Mouse (Mus musculus): ENCODE measurements around the gene Cd320. TPM values are rescaled to one million over a fixed set of nuclear protein-coding genes. Genes with fewer than 3 reads are reported as not detected.
A peak's percentile ranks its signal among the peaks of the same experiment; 100 is the strongest.

Cd320 gene
- total and polyA plus RNA-seq, 3 experiments, result 45.6 to 48.5 TPM; not detected in 1

DNA sequence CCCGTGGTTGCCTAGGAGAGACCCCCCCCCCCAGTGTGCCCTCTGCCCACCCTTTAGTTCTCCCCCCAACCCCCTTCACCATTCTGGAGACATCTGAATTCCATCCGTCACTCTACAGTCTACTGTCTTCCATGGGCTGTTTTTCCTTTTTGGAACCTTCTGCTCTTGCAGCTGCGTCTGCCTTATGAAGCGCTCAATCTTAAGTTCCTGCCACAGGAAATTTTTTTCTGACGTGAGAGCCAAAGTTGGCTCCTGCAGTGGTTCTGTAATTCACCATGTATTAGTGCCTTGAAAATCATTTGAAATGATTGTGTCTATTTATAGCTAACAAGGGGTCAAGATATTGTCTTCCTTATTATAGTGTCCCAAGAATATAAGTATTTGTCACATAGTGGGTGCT is 26.3 kb upstream of the Cd320 start:
- DNase-seq (ENCODE audit: low read depth, low spot score), result no peak
- TF ChIP-seq HCFC1 (IDR thresholded peaks at IDR 0.05; ENCODE audit: low read depth, low read length) (no peak), TAL1 (IDR thresholded peaks at IDR 0.05; ENCODE audit: low read length) (no peak), KAT2A (conservative IDR thresholded peaks at IDR 0.05; ENCODE audit: low read depth, low read length) (no peak)
- peaks cover 3% of the 10 kb centered on the region; the same call in 1 of the 2 replicates for H3K79me2 ChIP-seq (ENCODE audit: control insufficient read depth, insufficient read depth, low read length, poor library complexity)
- peaks cover 4 to 5% of the 10 kb centered on the region in 2 experiments for H3K36me3 ChIP-seq (ENCODE audit: control insufficient read depth in 1 of 2, insufficient read depth in 2 of 2, low read length in 2 of 2)
- H3K9ac ChIP-seq (ENCODE audit: control insufficient read depth, low read depth, low read length, poor library complexity, severe bottlenecking), result peak overlapping the region; percentile 86
- H3K4me1 ChIP-seq (ENCODE audit: control insufficient read depth in 1 of 2, insufficient read depth in 2 of 2, low read length in 2 of 2), result peaks cover 0 to 5% of the 10 kb centered on the region in 2 experiments; a peak in 2 of 4 replicates
- peak overlapping the region; percentile 69 to 77 for H3K4me3 ChIP-seq (ENCODE audit: control insufficient read depth in 1 of 2, insufficient read depth in 1 of 2, low read depth in 2 of 2, low read length in 2 of 2)
- H3K9me3 ChIP-seq (replicated peaks; ENCODE audit: insufficient read depth, low read length), result no peaks in the 10 kb centered on the region
- H3K27me3 ChIP-seq (ENCODE audit: control insufficient read depth in 1 of 2, insufficient read depth in 2 of 2, low read length in 2 of 2), result no peaks in the 10 kb centered on the region
- peak overlapping the region; percentile 63; the same call in 1 of the 2 replicates for H3K27ac ChIP-seq (ENCODE audit: control insufficient read depth, low read depth, low read length)

DNA sequence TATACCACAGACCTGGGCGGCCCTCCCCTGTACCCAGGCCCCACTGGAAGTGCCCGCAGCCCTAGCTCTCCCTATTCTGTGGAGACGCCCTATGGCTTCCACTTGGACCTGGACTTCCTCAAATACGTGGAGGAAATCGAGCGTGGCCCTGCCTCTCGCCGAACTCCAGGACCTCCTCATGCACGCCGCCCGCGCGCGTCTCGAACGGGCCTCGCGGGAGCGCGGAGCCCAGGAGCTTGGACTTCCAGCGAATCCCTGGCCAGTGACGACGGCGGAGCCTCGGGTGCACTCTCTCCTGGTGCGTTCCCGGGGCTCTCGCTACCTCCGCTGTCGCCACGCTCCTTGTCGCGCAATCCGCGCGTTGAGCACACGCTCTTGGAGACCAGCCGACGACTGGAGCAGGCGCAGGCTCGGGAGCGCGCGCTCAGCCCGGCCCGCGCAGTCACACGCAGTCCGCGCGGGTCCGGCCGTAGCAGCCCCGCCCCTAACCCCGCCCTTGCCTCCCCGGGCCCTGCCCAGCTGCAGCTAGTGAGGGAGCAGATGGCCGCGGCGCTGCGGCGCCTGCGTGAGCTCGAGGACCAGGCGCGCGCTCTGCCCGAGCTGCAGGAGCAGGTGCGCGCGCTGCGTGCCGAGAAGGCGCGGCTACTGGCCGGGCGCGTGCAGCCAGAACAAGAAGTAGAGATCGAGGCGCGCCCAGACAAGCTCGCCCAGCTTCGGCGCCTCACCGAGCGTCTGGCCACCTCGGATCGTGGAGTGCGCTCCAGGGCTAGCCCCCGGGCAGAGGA is 25.5 kb upstream of the Cd320 start:
- H3K9me3 ChIP-seq (replicated peaks; ENCODE audit: insufficient read depth, low read length), result no peaks in the 10 kb centered on the region
- H3K27ac ChIP-seq (ENCODE audit: control insufficient read depth, low read depth, low read length), result peak overlapping the region; percentile 63
- H3K36me3 ChIP-seq (ENCODE audit: control insufficient read depth in 1 of 2, insufficient read depth in 2 of 2, low read length in 2 of 2), result peaks cover 6 to 7% of the 10 kb centered on the region in 2 experiments
- no peaks in the 10 kb centered on the region for H3K27me3 ChIP-seq (ENCODE audit: control insufficient read depth in 1 of 2, insufficient read depth in 2 of 2, low read length in 2 of 2)
- DNase-seq (ENCODE audit: low read depth, low spot score), result peak; percentile 98
- peaks cover 0 to 8% of the 10 kb centered on the region in 2 experiments; a peak in 2 of 4 replicates for H3K4me1 ChIP-seq (ENCODE audit: control insufficient read depth in 1 of 2, insufficient read depth in 2 of 2, low read length in 2 of 2)
- peaks cover 3% of the 10 kb centered on the region; the same call in 1 of the 2 replicates for H3K79me2 ChIP-seq (ENCODE audit: control insufficient read depth, insufficient read depth, low read length, poor library complexity)
- H3K9ac ChIP-seq (ENCODE audit: control insufficient read depth, low read depth, low read length, poor library complexity, severe bottlenecking), result peak overlapping the region; percentile 86
- TF ChIP-seq HCFC1 (IDR thresholded peaks at IDR 0.05; ENCODE audit: low read depth, low read length) (no peak; the same call in 1 of the 2 replicates), CHD1 (IDR thresholded peaks at IDR 0.05; ENCODE audit: low read depth, low read length) (no peak), NELFE (IDR thresholded peaks at IDR 0.05; ENCODE audit: low read depth, low read length) (peak; percentile 89), POLR2AphosphoS2 (IDR thresholded peaks at IDR 0.05; ENCODE audit: low read length) (peak; percentile 90; the same call in 1 of the 2 replicates), MAX (IDR thresholded peaks at IDR 0.05; ENCODE audit: low read length) (peak; percentile 62), USF1 (IDR thresholded peaks at IDR 0.05; ENCODE audit: low read depth, low read length) (0 out of 2 replicates have a peak, but pooled peaks have one; percentile 12), NRF1 (IDR thresholded peaks at IDR 0.05; ENCODE audit: insufficient read depth, low read depth, low read length, poor library complexity, severe bottlenecking) (peak; percentile 87), TCF12 (IDR thresholded peaks at IDR 0.05; ENCODE audit: low read depth, low read length) (no peak), ELF1 (IDR thresholded peaks at IDR 0.05; ENCODE audit: low read depth, low read length) (0 out of 2 replicates have a peak, but pooled peaks have one; percentile 40), MXI1 (IDR thresholded peaks at IDR 0.05; ENCODE audit: low read depth, low read length) (peak; percentile 78), CHD2 (IDR thresholded peaks at IDR 0.05; ENCODE audit: low read length) (no peak), SIN3A (IDR thresholded peaks at IDR 0.05; ENCODE audit: low read length) (peak; percentile 55; the same call in 1 of the 2 replicates), POLR2A (IDR thresholded peaks at IDR 0.05; ENCODE audit: control insufficient read depth in 1 of 2, insufficient read depth in 1 of 2, low read depth in 1 of 2, low read length in 2 of 2, poor library complexity in 1 of 2) (peak; percentile 44 to 87; a peak in 2 of 4 replicates), MYC (IDR thresholded peaks at IDR 0.05; ENCODE audit: low read depth, low read length) (peak; percentile 74)
- H3K4me3 ChIP-seq (ENCODE audit: control insufficient read depth in 1 of 2, insufficient read depth in 1 of 2, low read depth in 2 of 2, low read length in 2 of 2), result peak overlapping the region; percentile 69 to 77

All from MEL (cell line).